Mouse (Mus musculus): Measurements from ENCODE around the gene Traf7. TPM values are rescaled to one million over a fixed set of nuclear protein-coding genes. Genes with fewer than 3 reads are reported as not detected.
A peak's percentile ranks its signal among the peaks of the same experiment; 100 is the strongest.

Traf7 gene
- 40.7 and 43.9 TPM in 2 replicates for polyA plus RNA-seq (2015; fragmentation: Nextera tagmentation; extraction: Ambion mirVana)

DNA sequence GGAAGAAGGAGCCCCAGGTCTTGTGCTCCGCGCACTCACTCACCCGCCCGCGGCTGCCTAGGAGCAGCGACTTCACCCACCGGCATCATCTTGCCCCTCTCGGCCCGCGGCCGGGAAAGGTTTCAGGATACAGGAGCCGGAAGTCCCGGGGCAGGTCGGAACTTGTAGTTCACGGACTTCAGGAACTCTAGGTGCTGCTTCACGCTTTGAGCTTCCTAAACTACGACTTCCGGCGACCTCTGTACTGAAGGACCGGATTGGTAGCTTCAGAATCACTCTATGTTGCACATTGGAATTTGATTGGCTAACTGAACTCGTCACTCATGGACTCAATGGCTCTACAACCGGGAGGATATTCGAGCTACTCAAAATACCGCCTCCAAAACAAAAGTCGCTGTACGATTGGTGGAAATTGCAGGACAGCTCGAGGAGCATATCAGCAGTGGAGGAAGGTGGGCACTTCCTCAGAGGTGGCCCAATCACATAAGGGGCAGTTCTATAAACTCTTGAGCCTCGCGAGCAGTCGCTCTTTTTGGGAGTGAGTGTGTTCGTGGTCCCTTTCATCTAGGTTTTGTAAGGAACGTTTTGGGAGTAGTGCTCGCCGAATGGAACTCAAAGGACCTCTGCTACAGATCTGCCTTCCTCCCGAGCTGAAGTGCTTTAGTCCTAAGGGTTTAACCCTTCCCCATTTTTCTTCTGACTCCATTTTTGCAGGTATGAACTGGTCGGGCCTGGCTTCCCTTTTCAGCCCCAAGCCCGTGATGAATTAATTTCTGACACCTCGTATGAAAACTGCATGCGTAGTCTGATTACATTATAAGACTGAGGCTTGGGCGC lies at the start of gene Traf7:
TSS of gene Traf7 (minus strand) at position 216 of the 837 bp plus-strand sequence.
- Histone ChIP-seq H3K4me3 (replicated peaks) (peak within 1 kb of the TSS; percentile 81), H3K27ac (peak within 1 kb of the TSS; percentile 90), H3K4me2 (peak within 1 kb of the TSS; percentile 82), H3K36me3 (peaks cover 31% of the 10 kb centered on the region), H3K9ac (peak within 1 kb of the TSS; percentile 88), H3K4me1 (replicated peaks) (peaks cover 76% of the 10 kb centered on the region), H3K27me3 (no peaks in the 10 kb centered on the region), H3K9me3 (replicated peaks) (no peaks in the 10 kb centered on the region)
- under 1% methylated on average over 40 of the region's 40 CpGs for WGBS (ENCODE audit: insufficient replicate concordance)
- peak; percentile 94 for DNase-seq
- peak; percentile 94 for ATAC-seq (ENCODE audit: low read depth)

DNA sequence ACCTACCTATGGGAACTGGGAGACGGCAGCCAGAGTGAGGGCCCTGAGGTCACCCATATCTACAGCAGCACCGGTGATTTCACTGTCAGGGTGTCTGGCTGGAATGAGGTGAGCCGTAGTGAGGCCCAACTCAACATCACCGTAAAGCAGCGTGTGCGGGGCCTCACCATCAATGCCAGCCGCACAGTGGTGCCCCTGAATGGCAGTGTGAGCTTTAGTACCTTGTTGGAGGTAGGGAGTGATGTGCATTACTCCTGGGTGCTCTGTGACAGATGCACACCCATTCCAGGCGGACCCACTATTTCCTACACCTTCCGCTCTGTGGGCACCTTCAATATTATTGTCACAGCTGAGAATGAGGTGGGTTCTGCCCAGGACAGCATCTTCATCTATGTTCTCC lies 46.1 kb upstream of the Traf7 start:
- no peak overlapping the region for H3K4me3 ChIP-seq (replicated peaks)
- no peaks in the 10 kb centered on the region for H3K27me3 ChIP-seq
- no peak for DNase-seq
- H3K9ac ChIP-seq = no peak overlapping the region
- H3K4me1 ChIP-seq (replicated peaks) = peaks cover 9% of the 10 kb centered on the region
- no peaks in the 10 kb centered on the region for H3K9me3 ChIP-seq (replicated peaks)
- ATAC-seq (ENCODE audit: low read depth) = no peak
- H3K4me2 ChIP-seq = no peak overlapping the region
- WGBS (ENCODE audit: insufficient replicate concordance) = 82% methylated on average over 9 of the region's 9 CpGs
- H3K27ac ChIP-seq = no peak overlapping the region
- H3K36me3 ChIP-seq = peaks cover 45% of the 10 kb centered on the region

DNA sequence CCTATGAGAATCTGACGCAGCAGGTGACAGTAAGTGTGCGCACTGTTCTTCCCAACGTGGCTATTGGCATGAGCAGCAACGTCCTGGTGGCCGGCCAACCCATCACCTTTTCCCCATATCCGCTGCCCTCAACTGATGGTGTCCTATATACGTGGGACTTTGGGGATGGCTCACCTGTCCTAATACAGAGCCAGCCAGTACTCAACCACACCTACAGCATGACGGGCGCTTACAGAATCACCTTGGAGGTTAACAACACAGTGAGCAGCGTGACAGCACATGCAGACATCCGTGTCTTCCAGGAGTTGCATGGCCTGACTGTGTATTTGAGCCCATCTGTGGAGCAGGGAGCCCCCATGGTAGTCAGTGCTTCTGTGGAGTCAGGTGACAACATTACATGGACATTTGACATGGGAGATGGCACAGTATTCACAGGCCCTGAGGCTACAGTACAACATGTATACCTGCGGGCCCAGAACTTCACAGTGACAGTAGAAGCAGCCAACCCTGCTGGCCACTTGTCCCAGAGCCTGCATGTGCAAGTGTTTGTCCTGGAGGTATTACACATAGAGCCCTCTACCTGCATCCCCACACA lies 45.0 kb upstream of the Traf7 start:
- H3K36me3 ChIP-seq = peaks cover 49% of the 10 kb centered on the region
- ATAC-seq (ENCODE audit: low read depth) (no peak), DNase-seq (no peak)
- H3K9me3 ChIP-seq (replicated peaks) = no peaks in the 10 kb centered on the region
- H3K4me3 ChIP-seq (replicated peaks) = no peak overlapping the region
- no peaks in the 10 kb centered on the region for H3K27me3 ChIP-seq
- H3K4me2 ChIP-seq = no peak overlapping the region
- no peak overlapping the region for H3K27ac ChIP-seq
- 84% methylated on average over 12 of the region's 12 CpGs for WGBS (ENCODE audit: insufficient replicate concordance)
- H3K9ac ChIP-seq = no peak overlapping the region
- peaks cover 9% of the 10 kb centered on the region for H3K4me1 ChIP-seq (replicated peaks)

DNA sequence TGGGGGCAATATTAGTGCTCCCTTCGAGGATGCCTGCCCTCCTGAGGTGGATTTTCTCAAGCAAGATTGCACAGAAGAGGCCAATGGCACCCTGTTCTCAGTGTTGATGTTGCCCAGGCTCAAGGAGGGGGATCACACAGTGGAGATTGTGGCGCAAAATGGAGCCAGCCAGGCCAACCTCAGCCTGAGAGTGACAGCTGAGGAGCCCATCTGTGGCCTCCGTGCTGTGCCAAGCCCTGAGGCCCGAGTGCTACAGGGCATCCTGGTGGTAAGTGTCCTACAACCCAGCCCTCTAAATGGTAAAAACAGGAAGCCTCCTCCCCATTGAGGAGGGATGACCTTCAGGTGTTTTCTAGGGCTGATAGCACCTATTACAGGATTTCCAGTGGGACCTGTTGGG lies 42.1 kb upstream of the Traf7 start:
- no peak for DNase-seq
- Histone ChIP-seq H3K4me3 (replicated peaks) (no peak overlapping the region), H3K36me3 (peaks cover 48% of the 10 kb centered on the region), H3K27ac (no peak overlapping the region), H3K4me2 (no peak overlapping the region), H3K9ac (no peak overlapping the region), H3K4me1 (replicated peaks) (peaks cover 25% of the 10 kb centered on the region), H3K9me3 (replicated peaks) (no peaks in the 10 kb centered on the region), H3K27me3 (no peaks in the 10 kb centered on the region)
- ATAC-seq (ENCODE audit: low read depth) = no peak
- 71% methylated on average over 4 of the region's 4 CpGs for WGBS (ENCODE audit: insufficient replicate concordance)

- no peak overlapping the region for H3K4me3 ChIP-seq (replicated peaks)
- peak overlapping the region; percentile 43; the same call in 1 of the 2 replicates for H3K9ac ChIP-seq
- DNase-seq (no peak), ATAC-seq (ENCODE audit: low read depth) (peak; percentile 76)
- no peaks in the 10 kb centered on the region for H3K27me3 ChIP-seq
- H3K27ac ChIP-seq = no peak overlapping the region; the same call in 1 of the 2 replicates
- peaks cover 19% of the 10 kb centered on the region for H3K4me1 ChIP-seq (replicated peaks)
- H3K4me2 ChIP-seq = no peak overlapping the region
- WGBS (ENCODE audit: insufficient replicate concordance) = 62% methylated on average over 8 of the region's 8 CpGs
- H3K9me3 ChIP-seq (replicated peaks) = no peaks in the 10 kb centered on the region
- H3K36me3 ChIP-seq = peaks cover 33% of the 10 kb centered on the region
These were observed 39.5 kb upstream of the Traf7 start for GRCm38 (mm10) chr17:24567034-24567779.

- Histone ChIP-seq H3K4me1 (replicated peaks) (peaks cover 24% of the 10 kb centered on the region), H3K9me3 (replicated peaks) (no peaks in the 10 kb centered on the region), H3K9ac (no peak overlapping the region), H3K27me3 (no peaks in the 10 kb centered on the region), H3K36me3 (peaks cover 19% of the 10 kb centered on the region), H3K27ac (no peak overlapping the region), H3K4me3 (replicated peaks) (no peak overlapping the region), H3K4me2 (no peak overlapping the region)
- no peak for ATAC-seq (ENCODE audit: low read depth)
- 78% methylated on average over 3 of the region's 3 CpGs for WGBS (ENCODE audit: insufficient replicate concordance)
- DNase-seq = no peak
These were observed 38.1 kb upstream of the Traf7 start for GRCm38 (mm10) chr17:24565792-24566191.

- Histone ChIP-seq H3K9me3 (replicated peaks) (no peaks in the 10 kb centered on the region), H3K4me3 (replicated peaks) (no peak overlapping the region), H3K27me3 (no peaks in the 10 kb centered on the region), H3K36me3 (peaks cover 19% of the 10 kb centered on the region), H3K4me1 (replicated peaks) (peaks cover 24% of the 10 kb centered on the region), H3K9ac (no peak overlapping the region), H3K27ac (no peak overlapping the region), H3K4me2 (no peak overlapping the region)
- 70% methylated on average over 3 of the region's 3 CpGs for WGBS (ENCODE audit: insufficient replicate concordance)
- ATAC-seq (ENCODE audit: low read depth) = no peak
- no peak for DNase-seq
These were observed 37.4 kb upstream of the Traf7 start for GRCm38 (mm10) chr17:24565092-24565491.

DNA sequence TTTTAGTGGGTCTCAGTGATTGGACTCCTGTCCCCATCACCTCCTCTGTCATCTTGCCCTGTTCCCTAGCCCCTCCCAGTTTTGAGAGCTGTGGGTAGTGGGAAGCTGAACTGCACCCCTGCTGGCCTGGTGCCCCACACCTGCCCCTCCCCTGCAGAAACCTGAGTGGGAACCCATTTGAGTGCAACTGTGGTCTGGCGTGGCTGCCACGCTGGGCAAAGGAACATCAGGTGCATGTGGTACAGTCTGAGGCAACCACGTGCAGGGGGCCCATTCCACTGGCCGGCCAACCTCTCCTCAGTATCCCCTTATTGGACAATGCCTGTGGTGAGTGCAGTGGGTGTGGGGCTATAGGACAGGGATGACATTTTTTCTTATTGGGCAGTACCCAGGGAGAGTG lies 36.7 kb upstream of the Traf7 start:
- no peak for ATAC-seq (ENCODE audit: low read depth)
- Histone ChIP-seq H3K36me3 (peaks cover 12% of the 10 kb centered on the region), H3K9ac (no peak overlapping the region), H3K4me1 (replicated peaks) (peaks cover 26% of the 10 kb centered on the region), H3K27ac (no peak overlapping the region), H3K4me2 (no peak overlapping the region), H3K27me3 (no peaks in the 10 kb centered on the region), H3K4me3 (replicated peaks) (no peak overlapping the region), H3K9me3 (replicated peaks) (no peaks in the 10 kb centered on the region)
- DNase-seq = no peak
- WGBS (ENCODE audit: insufficient replicate concordance) = 66% methylated on average over 4 of the region's 4 CpGs

DNA sequence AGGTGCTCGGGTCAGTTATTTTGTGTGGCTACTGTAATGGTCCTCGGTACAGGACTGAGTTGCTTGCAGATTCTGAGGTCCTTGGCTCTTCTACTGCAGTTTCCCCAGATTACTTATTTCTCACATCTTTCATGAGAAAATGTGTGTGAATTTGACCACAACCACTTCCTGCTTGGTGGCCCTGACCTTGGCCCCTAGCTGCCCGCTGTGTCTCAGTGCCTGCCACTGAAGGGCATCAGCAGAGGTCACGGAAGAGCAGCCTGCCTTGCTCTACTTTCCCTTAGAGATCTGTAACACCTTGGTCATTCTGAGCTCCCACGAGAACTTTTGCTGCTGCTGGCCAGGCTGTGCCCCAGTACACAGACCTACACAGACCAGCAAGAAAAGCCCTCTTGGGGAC lies 35.9 kb upstream of the Traf7 start:
- Histone ChIP-seq H3K4me1 (replicated peaks) (peaks cover 34% of the 10 kb centered on the region), H3K36me3 (peaks cover 7% of the 10 kb centered on the region; the same call in 1 of the 2 replicates), H3K9me3 (replicated peaks) (no peaks in the 10 kb centered on the region), H3K27me3 (no peaks in the 10 kb centered on the region), H3K4me2 (no peak overlapping the region), H3K27ac (no peak overlapping the region), H3K9ac (no peak overlapping the region), H3K4me3 (replicated peaks) (no peak overlapping the region)
- no peak for ATAC-seq (ENCODE audit: low read depth)
- DNase-seq = no peak
- 47% methylated on average over 5 of the region's 5 CpGs for WGBS (ENCODE audit: insufficient replicate concordance)

DNA sequence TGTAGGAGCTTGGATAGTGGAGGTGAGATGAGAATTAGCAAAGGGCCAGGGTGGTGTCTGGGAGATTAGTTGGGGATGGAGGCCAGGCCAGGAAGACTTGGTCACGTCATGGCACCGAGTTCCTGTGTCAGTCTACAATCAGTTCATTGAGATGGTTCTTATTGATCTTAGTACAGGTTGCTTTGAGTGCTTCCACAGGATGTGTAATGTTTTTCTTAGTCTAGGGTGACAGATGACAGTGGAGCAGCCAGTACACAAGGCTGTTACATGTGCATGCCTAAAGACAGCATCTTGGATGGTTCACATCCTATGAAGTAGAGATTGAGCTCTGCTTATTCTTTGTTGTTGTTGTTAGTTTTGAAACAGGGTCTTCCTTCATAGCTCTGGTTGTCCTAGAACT lies 33.9 kb upstream of the Traf7 start:
- no peak overlapping the region for H3K27ac ChIP-seq
- peaks cover 4% of the 10 kb centered on the region; the same call in 1 of the 2 replicates for H3K36me3 ChIP-seq
- H3K9ac ChIP-seq = no peak overlapping the region
- no peaks in the 10 kb centered on the region for H3K27me3 ChIP-seq
- WGBS (ENCODE audit: insufficient replicate concordance) = 66% methylated on average over 2 of the region's 2 CpGs
- ATAC-seq (ENCODE audit: low read depth) (no peak), DNase-seq (no peak)
- no peak overlapping the region for H3K4me3 ChIP-seq (replicated peaks)
- H3K4me2 ChIP-seq = no peak overlapping the region
- H3K9me3 ChIP-seq (replicated peaks) = no peaks in the 10 kb centered on the region
- peaks cover 37% of the 10 kb centered on the region for H3K4me1 ChIP-seq (replicated peaks)

DNA sequence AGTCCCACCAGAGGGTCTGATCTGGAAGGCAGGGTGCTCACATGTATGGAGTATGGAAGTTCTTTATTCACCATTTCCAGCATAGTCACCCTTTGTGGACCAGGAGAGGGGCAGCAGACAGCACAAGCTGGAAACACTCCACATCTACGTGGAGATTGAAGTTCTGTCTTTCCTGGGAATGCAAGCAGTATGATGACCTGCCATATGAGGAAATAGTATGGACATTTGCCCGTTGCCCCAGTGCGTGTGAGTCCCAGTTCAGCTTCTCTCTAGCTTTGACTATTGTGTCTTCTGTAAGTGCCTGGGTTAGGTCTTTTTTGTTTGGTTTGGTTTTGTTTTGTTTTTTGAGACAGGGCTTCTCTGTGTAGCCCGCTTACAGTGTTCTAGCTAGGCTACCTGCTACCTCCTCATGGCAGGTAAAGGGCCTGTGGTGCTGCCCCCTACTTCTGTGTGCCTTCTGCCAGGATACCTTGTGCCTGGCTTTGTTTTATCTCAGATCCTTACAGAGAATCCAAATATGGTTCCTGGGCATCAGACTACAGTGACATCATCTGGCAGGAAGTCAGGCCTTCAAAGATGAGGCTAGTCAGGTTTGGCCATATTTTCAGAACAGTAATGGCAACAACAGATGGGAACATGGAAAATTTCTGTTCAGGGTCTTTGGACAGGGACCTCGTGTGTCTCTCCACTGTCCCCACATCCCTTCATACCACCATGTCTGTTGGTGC lies 32.7 kb upstream of the Traf7 start:
- no peak for DNase-seq
- WGBS (ENCODE audit: insufficient replicate concordance) = 71% methylated on average over 5 of the region's 5 CpGs

More for the DNA sequence above, 32.7 kb upstream of the Traf7 start:
- Histone ChIP-seq H3K4me1 (replicated peaks) (peaks cover 38% of the 10 kb centered on the region), H3K27me3 (no peaks in the 10 kb centered on the region), H3K27ac (no peak overlapping the region; the same call in 1 of the 2 replicates), H3K36me3 (peaks cover 4% of the 10 kb centered on the region; the same call in 1 of the 2 replicates), H3K4me3 (replicated peaks) (no peak overlapping the region), H3K9ac (no peak overlapping the region), H3K9me3 (replicated peaks) (no peaks in the 10 kb centered on the region), H3K4me2 (no peak overlapping the region)
- ATAC-seq (ENCODE audit: low read depth) = no peak

Measured in liver, embryonic 13.5 days (tissue).